Mouse (Mus musculus) erythroblast, embryonic 14.5 days (primary cell): ENCODE data around the gene Gpr55.

ENCODE experiments used
- GATA1 ChIP-seq: IDR thresholded peaks from 2 replicates; pipeline ENCODE4 v1.6.1; 2012; ENCODE audit warnings: low read length, inconsistent platforms, mixed read lengths
- TAL1 ChIP-seq: IDR thresholded peaks from 3 replicates; pipeline ENCODE4 v1.6.1; 2012; ENCODE audit warnings: low read length, inconsistent platforms, mixed read lengths

DNA sequence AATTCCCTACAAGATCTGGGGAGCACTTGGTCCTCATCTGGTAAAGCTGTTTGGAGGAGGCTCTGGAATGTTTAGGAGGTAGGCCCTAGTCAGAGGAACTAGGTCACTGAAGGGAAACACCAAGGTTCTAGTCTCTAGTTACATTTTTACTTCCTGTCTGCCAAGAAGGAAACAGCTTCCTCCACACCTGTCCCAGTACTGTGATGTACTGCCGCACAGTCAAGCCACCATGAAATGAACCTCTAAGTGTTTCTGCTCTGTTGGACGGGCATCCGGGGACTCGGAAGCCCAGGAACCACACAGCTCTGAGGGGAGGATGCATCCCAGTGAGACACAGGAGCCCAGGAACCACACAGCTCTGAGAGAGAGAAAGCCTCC is 32.1 kb downstream of the Gpr55 start:
- TF ChIP-seq GATA1, result no peak
- no peak for TF ChIP-seq TAL1
